7 mouse cellular contexts compared by ENCODE assay signal in the genomic region with DNA sequence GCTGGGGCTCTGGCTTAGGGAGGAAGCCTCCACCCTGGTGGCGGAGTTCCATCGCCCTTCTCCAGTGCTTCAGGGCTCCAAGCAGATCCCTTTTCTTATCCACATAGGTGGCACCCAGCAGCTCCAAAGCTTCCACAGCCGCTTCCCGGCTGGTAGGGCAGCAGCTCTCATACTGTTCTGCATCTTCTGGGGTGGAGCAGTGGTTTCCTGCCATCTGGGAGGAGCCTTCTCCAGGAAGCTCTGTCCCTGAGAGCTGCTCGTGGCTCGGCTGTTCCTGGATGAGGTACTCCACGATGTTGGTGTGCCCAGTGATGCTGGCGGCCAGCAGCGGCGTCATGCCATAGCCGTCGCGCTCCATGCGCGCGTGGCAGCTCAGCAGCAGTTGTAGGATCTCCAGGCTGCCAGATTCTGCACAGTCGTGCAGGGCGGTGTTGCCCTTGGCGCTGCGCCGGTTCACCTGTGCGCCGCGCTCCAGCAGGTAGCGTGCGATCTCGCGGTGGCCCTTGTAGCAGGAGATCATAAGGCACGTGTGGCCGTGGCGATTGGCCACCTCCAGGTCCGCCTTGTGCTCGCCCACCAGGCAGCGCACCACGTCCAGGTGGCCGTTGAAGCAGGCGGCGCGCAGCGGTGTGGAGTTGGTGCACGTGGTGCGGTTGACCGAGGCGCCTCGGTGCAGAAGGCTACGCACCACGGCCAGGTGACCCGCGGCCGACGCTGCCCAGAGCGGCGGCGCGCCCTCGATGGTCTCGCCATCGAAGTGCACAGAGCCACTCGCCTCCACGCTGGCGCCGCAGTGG. TPM values are rescaled to one million over a fixed set of nuclear protein-coding genes. Genes with fewer than 3 reads are reported as not detected.
DNase-seq lines count a peak whose midpoint lies in the region; ATAC-seq lines count a peak whose summit lies in the region.
"Not testable (repeated sequence)": the region's sequence is repeated elsewhere in the genome, so short reads cannot be mapped to it uniquely, and the experiment has no call there.

No protein-coding gene starts in this region.

- peak; percentile 57; the same call in 1 of the 2 replicates for ATAC-seq in forebrain, embryonic 14.5 days
- ATAC-seq in heart, embryonic 14.5 days (ENCODE audit: insufficient number of reproducible peaks, insufficient read depth, low FRiP score, low read depth) = peak; percentile 25; the same call in 1 of the 2 replicates
- ATAC-seq in intestine, embryonic 16.5 days = peak; percentile 62
- ATAC-seq in limb, embryonic 15.5 days (ENCODE audit: insufficient number of reproducible peaks, low FRiP score, low TSS enrichment, low read depth) = peak; percentile 31; the same call in 1 of the 2 replicates
- ATAC-seq in neural tube, embryonic 13.5 days (ENCODE audit: low read depth) = peak; percentile 56; the same call in 1 of the 2 replicates

- peak overlapping the region; percentile 32 for H3K4me2 ChIP-seq in forebrain, embryonic 14.5 days (ENCODE audit: low read length)
- peak overlapping the region; percentile 78 for H3K4me2 ChIP-seq in heart, embryonic 14.5 days (ENCODE audit: low read length)
- peak overlapping the region; percentile 51 for H3K4me2 ChIP-seq in intestine, embryonic 16.5 days (ENCODE audit: low read depth, low read length)
- peak overlapping the region; percentile 55 for H3K4me2 ChIP-seq in limb, embryonic 15.5 days
- H3K4me2 ChIP-seq in neural tube, embryonic 13.5 days = peak overlapping the region; percentile 37

- not testable (repeated sequence) for H3K27me3 ChIP-seq in forebrain, embryonic 14.5 days (replicated peaks; ENCODE audit: control insufficient read depth, insufficient read depth, low read length); heart, embryonic 14.5 days (ENCODE audit: control insufficient read depth, insufficient read depth, low read length); intestine, embryonic 16.5 days (replicated peaks; ENCODE audit: control insufficient read depth, insufficient read depth, low read length); megakaryocyte, embryonic 14.5 days (replicated peaks)
- H3K27me3 ChIP-seq in limb, embryonic 15.5 days = peaks cover 23% of the 10 kb centered on the region
- peaks cover 22% of the 10 kb centered on the region for H3K27me3 ChIP-seq in neural tube, embryonic 13.5 days

- not testable (repeated sequence) for H3K27ac ChIP-seq in forebrain, embryonic 14.5 days (ENCODE audit: low read depth, low read length); heart, embryonic 14.5 days (replicated peaks in 1 of 2; ENCODE audit: control insufficient read depth in 1 of 2, insufficient read depth in 1 of 2, low read depth in 2 of 2, low read length in 2 of 2); intestine, embryonic 16.5 days (ENCODE audit: low read length); limb, embryonic 15.5 days; neural tube, embryonic 13.5 days (replicated peaks)

- not testable (repeated sequence) for H3K4me1 ChIP-seq in forebrain, embryonic 14.5 days (ENCODE audit: control insufficient read depth, insufficient read depth, low read length); intestine, embryonic 16.5 days (ENCODE audit: control insufficient read depth, insufficient read depth, low read length); limb, embryonic 15.5 days; neural tube, embryonic 13.5 days (replicated peaks)
- peaks cover 8 to 21% of the 10 kb centered on the region in 2 experiments for H3K4me1 ChIP-seq in heart, embryonic 14.5 days (ENCODE audit: control insufficient read depth in 2 of 2, insufficient read depth in 2 of 2, low read length in 2 of 2)
- H3K4me1 ChIP-seq in megakaryocyte, embryonic 14.5 days = peaks cover 68% of the 10 kb centered on the region

- DNase-seq in cerebellum, postnatal 25 days = peak; percentile 24 to 32
- not testable (repeated sequence) for DNase-seq in forebrain, embryonic 14.5 days (ENCODE audit: low spot score)

- H3K9ac ChIP-seq in forebrain, embryonic 14.5 days (ENCODE audit: low read length); intestine, embryonic 16.5 days (ENCODE audit: low read depth, low read length); limb, embryonic 15.5 days; neural tube, embryonic 13.5 days: not testable (repeated sequence)
- peak overlapping the region; percentile 31 for H3K9ac ChIP-seq in heart, embryonic 14.5 days (ENCODE audit: low read length)

- H3K4me3 ChIP-seq in forebrain, embryonic 14.5 days (ENCODE audit: low read depth, low read length) = 0 out of 2 replicates have a peak overlapping the region, but pooled peaks have one; percentile 6
- peak overlapping the region; percentile 33 to 34 for H3K4me3 ChIP-seq in heart, embryonic 14.5 days (ENCODE audit: control insufficient read depth in 1 of 2, insufficient read depth in 1 of 2, low read depth in 1 of 2, low read length in 2 of 2)
- H3K4me3 ChIP-seq in intestine, embryonic 16.5 days (ENCODE audit: low read length) = peak overlapping the region; percentile 33
- peak overlapping the region; percentile 29 for H3K4me3 ChIP-seq in limb, embryonic 15.5 days
- H3K4me3 ChIP-seq in megakaryocyte, embryonic 14.5 days (replicated peaks) = peak overlapping the region; percentile 86
- H3K4me3 ChIP-seq in neural tube, embryonic 13.5 days = 0 out of 2 replicates have a peak overlapping the region, but pooled peaks have one; percentile 9

- H3K9me3 ChIP-seq in forebrain, embryonic 14.5 days (replicated peaks; ENCODE audit: control insufficient read depth, low read length); heart, embryonic 14.5 days (ENCODE audit: control insufficient read depth, low read length); intestine, embryonic 16.5 days (ENCODE audit: control insufficient read depth, low read length); limb, embryonic 15.5 days; megakaryocyte, embryonic 14.5 days; neural tube, embryonic 13.5 days: not testable (repeated sequence)

- WGBS in forebrain, embryonic 14.5 days = 25% methylated on average over 62 of the region's 62 CpGs
- 11% methylated on average over 62 of the region's 62 CpGs for whole genome bisulfite sequencing in heart, embryonic 14.5 days
- WGBS in intestine, embryonic 16.5 days = 10% methylated on average over 62 of the region's 62 CpGs
- 16% methylated on average over 58 of the region's 62 CpGs for WGBS in limb, embryonic 15.5 days
- 18% methylated on average over 59 of the region's 62 CpGs for WGBS in neural tube, embryonic 13.5 days

- not testable (repeated sequence) for H3K36me3 ChIP-seq in forebrain, embryonic 14.5 days (ENCODE audit: control insufficient read depth, insufficient read depth, low read length); heart, embryonic 14.5 days (ENCODE audit: control insufficient read depth, insufficient read depth, low read length); intestine, embryonic 16.5 days (ENCODE audit: control insufficient read depth, insufficient read depth, low read length); limb, embryonic 15.5 days; megakaryocyte, embryonic 14.5 days (replicated peaks; ENCODE audit: low read length); neural tube, embryonic 13.5 days

RNA-seq across cellular contexts. Expression of a gene that starts 0.8 kb away (rescaled TPM):
- polyA plus RNA-seq in forebrain, embryonic 14.5 days (2014; fragmentation: Nextera tagmentation; extraction: Ambion mirVana) = 0.11 and 0.15 TPM in 2 replicates
- polyA plus RNA-seq in heart, embryonic 14.5 days (2014; fragmentation: Nextera tagmentation; extraction: Ambion mirVana) = 0.13 and 0.20 TPM in 2 replicates
- 0.09 and 0.12 TPM in 2 replicates for polyA plus RNA-seq in intestine, embryonic 16.5 days (2015; fragmentation: Nextera tagmentation; extraction: Ambion mirVana)
- polyA plus RNA-seq in limb, embryonic 15.5 days (2015; fragmentation: Nextera tagmentation; extraction: Ambion mirVana) = 0.08 and 0.19 TPM in 2 replicates
- polyA plus RNA-seq in megakaryocyte, embryonic 14.5 days (2012; ENCODE audit: insufficient read depth, low replicate concordance) = 0.37 and 2.2 TPM in 2 replicates
- polyA plus RNA-seq in neural tube, embryonic 13.5 days (2015; fragmentation: Nextera tagmentation; extraction: Ambion mirVana) = 0.36 and 0.43 TPM in 2 replicates

Comparison
In these comparisons a context has a peak if more than half of its experiments do, and no peak if none do; other contexts are left out.
1. H3K4me3 ChIP-seq: peak in every context shown above with its lines; median percentile 86 in megakaryocyte, embryonic 14.5 days; 34 in heart, embryonic 14.5 days; 33 in intestine, embryonic 16.5 days; 29 in limb, embryonic 15.5 days; 9 in neural tube, embryonic 13.5 days; 6 in forebrain, embryonic 14.5 days.